8 mouse cellular contexts compared by ENCODE assay signal in genomic region chr9:66144248-66144647, GRCm38 (mm10). TPM values are rescaled to one million over a fixed set of nuclear protein-coding genes. Genes with fewer than 3 reads are reported as not detected.
DNase-seq lines count a peak whose midpoint lies in the region; ATAC-seq and TF ChIP-seq lines count a peak whose summit lies in the region.
"Had no signal": no experiment of that assay in that cellular context is flagged by ENCODE, and none has a peak within 500 bp of the region (broad histone marks: within the 10 kb centered on the region; RNA-seq: fewer than 3 reads in every experiment).

No protein-coding gene starts in this region.

- peaks cover 10% of the 10 kb centered on the region for H3K4me1 ChIP-seq in E14TG2a.4 (replicated peaks; ENCODE audit: low read depth, low read length)
- no peaks in the 10 kb centered on the region for H3K4me1 ChIP-seq in heart, postnatal 0 days (ENCODE audit: control insufficient read depth, insufficient read depth)
- H3K4me1 ChIP-seq: limb, embryonic 13.5 days had no signal

- H3K9ac ChIP-seq in heart, postnatal 0 days (replicated peaks; ENCODE audit: low read depth, low read length): no peak overlapping the region
- H3K9ac ChIP-seq: limb, embryonic 13.5 days had no signal

- H3K27me3 ChIP-seq in E14TG2a.4 (ENCODE audit: insufficient read depth, low read length): peaks cover 4% of the 10 kb centered on the region; the same call in 1 of the 2 replicates
- no peaks in the 10 kb centered on the region for H3K27me3 ChIP-seq in heart, postnatal 0 days (ENCODE audit: control insufficient read depth, insufficient read depth, low read length)
- H3K27me3 ChIP-seq: limb, embryonic 13.5 days had no signal

- DNase-seq in T-cell, adult 2 months (ENCODE audit: low spot score): peak; percentile 66
- peak; percentile 40 for DNase-seq in heart, postnatal 0 days (ENCODE audit: low spot score)
- peak; percentile 58 for DNase-seq in layer of hippocampus, adult 9-11 months
- peak; percentile 63 for DNase-seq in skeletal muscle tissue, adult 2 months (ENCODE audit: low read depth, low spot score)

- no peak overlapping the region for H3K4me3 ChIP-seq in E14TG2a.4 (replicated peaks; ENCODE audit: low read length)
- H3K4me3 ChIP-seq in heart, postnatal 0 days (ENCODE audit: low read depth, low read length): no peak overlapping the region
- H3K4me3 ChIP-seq: limb, embryonic 13.5 days had no signal

- H3K4me2 ChIP-seq in heart, postnatal 0 days (ENCODE audit: low read depth, low read length): no peak overlapping the region
- H3K4me2 ChIP-seq: limb, embryonic 13.5 days had no signal

- no peak overlapping the region for H3K27ac ChIP-seq in heart, postnatal 0 days (ENCODE audit: low read depth)
- H3K27ac ChIP-seq: limb, embryonic 13.5 days had no signal

- no peak for TF ChIP-seq EP300 in heart, postnatal 0 days (IDR thresholded peaks at IDR 0.05; ENCODE audit: low read depth)

- peaks cover 14% of the 10 kb centered on the region for H3K36me3 ChIP-seq in E14TG2a.4 (ENCODE audit: insufficient read depth, low read length)
- H3K36me3 ChIP-seq in heart, postnatal 0 days (replicated peaks; ENCODE audit: control insufficient read depth, insufficient read depth, low read length): peaks cover 14% of the 10 kb centered on the region

- no peaks in the 10 kb centered on the region for H3K9me3 ChIP-seq in E14TG2a.4 (ENCODE audit: low read length)
- no peaks in the 10 kb centered on the region for H3K9me3 ChIP-seq in heart, postnatal 0 days (replicated peaks; ENCODE audit: control insufficient read depth, low read length)
- H3K9me3 ChIP-seq: limb, embryonic 13.5 days had no signal

- ATAC-seq in common myeloid progenitor, adult 5-6 weeks (replicated peaks; ENCODE audit: low read depth, poor library complexity, severe bottlenecking): peak; percentile 93
- ATAC-seq in heart, postnatal 0 days (ENCODE audit: insufficient read depth, low read depth): no peak
- ATAC-seq in megakaryocyte, adult 5-6 weeks (ENCODE audit: poor library complexity, severe bottlenecking): peak; percentile 88

- WGBS in heart, postnatal 0 days: 3% methylated on average over 6 of the region's 6 CpGs

- peak; percentile 87 for TF ChIP-seq CTCF in E14TG2a.4 (conservative IDR thresholded peaks at IDR 0.05; ENCODE audit: low read length)
- TF ChIP-seq CTCF in heart, postnatal 0 days (IDR thresholded peaks at IDR 0.05; ENCODE audit: low read depth): peak; percentile 88

RNA-seq across cellular contexts. Expression of gene Dapk2, which starts 13.8 kb away (rescaled TPM):
- 4.0 and 4.1 TPM in 2 replicates for total RNA-seq in common myeloid progenitor, adult 5-6 weeks (2017)
- total RNA-seq in heart, postnatal 0 days (2014; rRNA removed; ENCODE audit: low replicate concordance): 2.3 and 3.9 TPM in 2 replicates
- polyA plus RNA-seq in heart, postnatal 0 days (2015; fragmentation: Nextera tagmentation; extraction: Ambion mirVana): 4.7 and 7.1 TPM in 2 replicates
- total RNA-seq in megakaryocyte, adult 5-6 weeks (2015): 1.6 and 4.4 TPM in 2 replicates
- 2.6 and 4.0 TPM in 2 replicates for total RNA-seq in megakaryocyte, adult 5-6 weeks (2017)

RNA-seq across cellular contexts. Expression of gene Ciao2a, which starts 17.8 kb away (rescaled TPM):
- 177 and 182 TPM in 2 replicates for total RNA-seq in common myeloid progenitor, adult 5-6 weeks (2017)
- 74.2 and 81.6 TPM in 2 replicates for total RNA-seq in heart, postnatal 0 days (2014; rRNA removed; ENCODE audit: low replicate concordance)
- polyA plus RNA-seq in heart, postnatal 0 days (2015; fragmentation: Nextera tagmentation; extraction: Ambion mirVana): 154 and 162 TPM in 2 replicates
- 383 and 455 TPM in 2 replicates for total RNA-seq in megakaryocyte, adult 5-6 weeks (2015)
- 259 and 261 TPM in 2 replicates for total RNA-seq in megakaryocyte, adult 5-6 weeks (2017)

RNA-seq across cellular contexts. Expression of gene Snx1, which starts 17.9 kb away (rescaled TPM):
- total RNA-seq in common myeloid progenitor, adult 5-6 weeks (2017): 101 and 122 TPM in 2 replicates
- 38.0 and 63.4 TPM in 2 replicates for total RNA-seq in heart, postnatal 0 days (2014; rRNA removed; ENCODE audit: low replicate concordance)
- polyA plus RNA-seq in heart, postnatal 0 days (2015; fragmentation: Nextera tagmentation; extraction: Ambion mirVana): 44.6 and 47.3 TPM in 2 replicates
- 104 and 105 TPM in 2 replicates for total RNA-seq in megakaryocyte, adult 5-6 weeks (2015)
- 203 and 217 TPM in 2 replicates for total RNA-seq in megakaryocyte, adult 5-6 weeks (2017)
